Mouse (Mus musculus): ENCODE results near the gene Sh2d1b2.

Gene Sh2d1b2

GRCm38 (mm10) chr1:170277016-170277415 is 44.5 kb downstream of the Sh2d1b2 start, which contains the start of gene Sh2d1b1:
Gene Sh2d1b1, plus strand, starts transcription at chr1:170277320.
- no peak for DNase-seq (ENCODE audit: low spot score)

DNA sequence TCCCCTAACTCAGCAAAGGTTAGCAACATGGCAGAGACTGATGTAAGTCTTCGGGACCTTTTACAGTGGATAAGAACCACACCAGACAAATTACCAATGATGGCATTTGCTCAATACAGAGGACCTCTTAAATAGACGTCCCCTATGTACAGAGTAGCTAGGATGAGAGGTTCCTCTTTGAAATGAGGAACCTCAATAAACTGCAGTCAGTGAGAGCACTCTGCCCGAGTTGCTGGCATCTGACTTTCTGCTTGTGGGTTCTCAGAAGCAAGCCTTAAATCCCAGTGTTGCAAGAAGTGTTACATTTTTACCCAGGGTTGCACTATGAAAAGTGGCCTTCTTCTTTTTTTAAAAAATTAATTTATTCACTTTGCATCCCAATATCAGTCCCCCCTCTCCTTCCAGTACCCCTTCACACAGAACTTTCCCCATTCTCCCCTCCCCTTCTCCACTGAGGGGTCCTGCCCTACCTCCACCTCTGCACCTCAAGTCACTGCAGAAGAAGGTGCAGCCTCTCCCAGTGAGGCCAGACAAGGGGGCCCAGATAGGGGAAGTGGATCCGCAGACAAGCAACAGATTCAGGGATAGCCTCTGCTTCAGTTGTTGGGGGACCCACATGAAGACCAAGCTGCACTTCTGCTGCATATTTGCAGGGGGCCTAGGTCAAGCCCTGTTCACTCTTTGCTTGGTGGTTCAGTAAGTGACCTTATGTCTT is 50.0 kb downstream of the Sh2d1b2 start:
- DNase-seq (ENCODE audit: low spot score): no peak

DNA sequence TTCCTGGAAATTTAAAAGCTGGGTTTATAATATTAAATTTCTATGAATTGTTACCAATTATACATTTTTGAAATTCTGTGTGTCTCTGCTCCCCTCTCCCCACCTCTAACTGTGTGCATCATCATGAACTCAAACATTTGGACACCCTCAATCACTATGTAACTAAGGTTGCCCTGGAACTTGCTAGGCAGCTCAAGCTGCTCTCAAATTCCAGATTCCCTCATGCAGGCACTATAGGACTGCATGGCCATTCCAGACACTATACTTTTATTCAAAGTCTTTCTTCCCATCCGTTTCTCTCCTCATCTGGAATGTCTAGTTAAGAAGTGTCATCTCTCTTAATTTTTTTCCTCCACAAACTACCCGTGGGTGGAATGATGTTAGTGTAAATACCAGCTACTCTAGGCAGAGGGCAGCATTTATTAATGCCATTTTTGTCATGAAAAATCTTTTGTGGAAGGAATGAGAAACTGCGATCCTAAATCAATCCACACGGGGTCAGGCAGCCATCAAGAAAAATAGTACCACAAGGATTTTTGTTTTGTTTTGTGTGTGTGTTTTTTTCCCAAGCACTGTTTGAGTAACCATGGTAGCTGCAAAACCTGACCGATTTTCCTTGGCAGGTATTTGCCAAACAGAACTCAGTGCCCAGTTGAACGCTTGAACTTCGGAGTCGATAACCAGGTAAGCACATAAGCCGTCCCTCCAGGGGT is 59.8 kb downstream of the Sh2d1b2 start:
- DNase-seq (ENCODE audit: low spot score): peak; percentile 53

- no peak for DNase-seq (ENCODE audit: low spot score)
Observed at GRCm38 (mm10) chr1:170293257-170293656, 60.7 kb downstream of the Sh2d1b2 start.

GRCm38 (mm10) chr1:170294786-170295570 is 62.4 kb downstream of the Sh2d1b2 start:
- DNase-seq (ENCODE audit: low spot score): no peak

DNA sequence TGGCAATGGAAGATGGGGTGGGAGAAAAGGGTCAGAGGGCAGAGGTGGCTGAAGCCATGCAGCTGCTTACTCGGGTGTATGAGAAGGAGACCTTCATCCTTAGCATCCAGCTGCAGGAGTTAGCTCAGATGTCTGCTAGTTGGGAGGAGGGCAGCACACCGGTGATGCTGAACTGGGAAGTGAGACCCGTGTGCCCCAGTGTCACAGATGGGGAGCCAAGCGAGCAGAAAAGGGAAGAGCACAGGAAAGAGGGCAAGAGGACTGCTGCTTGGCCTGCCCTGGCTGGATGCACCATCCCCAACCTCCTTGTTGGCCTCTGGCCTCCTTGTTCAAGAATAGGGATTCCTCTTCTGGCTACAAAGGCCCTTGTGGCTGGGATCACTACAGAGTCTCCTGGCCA is 66.9 kb downstream of the Sh2d1b2 start:
- no peak for DNase-seq (ENCODE audit: low spot score)

GRCm38 (mm10) chr1:170301686-170302085 is 69.1 kb downstream of the Sh2d1b2 start:
- DNase-seq (ENCODE audit: low spot score): no peak

GRCm38 (mm10) chr1:170302456-170302855 is 69.9 kb downstream of the Sh2d1b2 start:
- DNase-seq (ENCODE audit: low spot score): no peak

DNA sequence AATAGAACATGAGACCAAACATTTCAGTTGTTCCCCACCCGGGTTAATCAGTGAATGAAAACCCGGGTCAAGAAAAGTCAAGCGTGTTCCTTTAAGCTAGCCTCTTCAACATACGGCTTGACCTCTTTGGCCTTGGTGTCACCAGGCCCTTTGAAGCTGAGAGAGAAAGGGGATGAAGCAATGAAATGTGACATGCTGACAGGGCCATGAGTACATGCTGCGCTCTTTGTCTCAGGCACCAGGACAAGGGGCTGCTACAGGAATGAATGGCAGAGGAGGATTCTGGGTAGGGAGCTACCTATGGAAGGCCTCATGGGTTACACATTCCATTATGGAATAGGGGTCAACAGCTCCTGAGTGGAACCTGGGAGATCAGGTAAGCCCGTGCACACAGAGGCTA is 70.6 kb downstream of the Sh2d1b2 start:
- no peak for DNase-seq (ENCODE audit: low spot score)

All from testis, postnatal 10 days (tissue).